Mouse (Mus musculus) urinary bladder, adult 18-20 months (tissue): ENCODE data around the gene Tulp4.
A peak's percentile ranks its signal among the peaks of the same experiment; 100 is the strongest.

ENCODE experiments used
- DNase-seq, 2 experiments: peaks; one replicate each; pipeline ENCODE4 v3.0.0; 2022; ENCODE audit warnings: low spot score in 2 of 2, mixed read lengths in 2 of 2

Tulp4 gene

DNA sequence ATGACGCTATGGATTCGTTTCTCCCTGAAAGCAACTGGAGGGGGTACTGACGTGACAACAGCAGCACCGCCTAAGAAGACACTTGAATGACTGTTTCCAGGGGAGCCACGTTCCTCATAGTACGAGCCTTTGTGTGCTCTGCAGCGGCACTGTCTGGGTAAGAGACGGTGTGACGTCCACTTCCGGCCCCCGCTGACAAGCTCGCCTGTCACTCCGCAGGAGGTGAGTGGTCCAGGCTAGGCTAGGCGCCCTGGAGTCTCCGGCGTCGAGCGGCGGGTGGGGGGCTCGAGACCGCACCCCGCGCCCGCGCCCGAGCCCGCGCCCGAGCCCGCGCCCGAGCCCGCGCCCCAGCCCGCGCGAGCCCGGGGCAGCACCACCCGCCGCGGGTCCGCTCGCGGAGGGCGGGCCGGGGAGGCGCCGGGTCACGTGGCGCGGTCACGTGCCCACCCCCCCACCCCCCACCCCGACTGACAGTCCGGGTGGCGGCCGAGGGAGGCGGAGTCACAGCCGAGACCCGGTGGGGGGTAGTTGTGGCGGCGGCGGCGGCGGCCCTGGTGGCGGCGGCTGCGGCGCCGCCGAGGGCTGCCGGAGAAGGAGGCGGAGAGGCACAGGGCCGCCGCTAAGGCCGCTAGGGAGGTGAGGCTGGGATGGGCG, at the start of gene Tulp4:
Gene Tulp4 (plus strand): TSS at position 77 of the 654 bp plus-strand sequence.
- DNase-seq, result peak; percentile 74 to 78

DNA sequence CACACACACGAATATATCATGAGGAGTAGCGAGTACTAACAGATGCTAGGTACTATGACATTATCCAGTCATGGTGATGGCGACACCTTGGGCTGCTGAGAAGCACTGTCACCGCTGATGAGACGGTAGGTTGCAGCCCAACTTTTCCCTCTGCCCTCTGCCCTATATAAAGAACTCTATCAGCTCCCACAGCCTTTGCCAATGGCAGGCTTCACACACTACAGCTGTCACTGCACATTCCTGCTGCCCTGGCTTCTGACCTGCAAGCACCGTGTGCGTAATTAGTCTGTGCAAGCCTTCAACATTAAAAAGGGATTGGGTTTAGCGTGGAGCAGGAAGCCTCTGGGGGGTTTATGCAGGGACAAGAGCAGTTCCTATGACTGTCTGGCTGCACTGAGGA, 43.4 kb upstream of the Tulp4 start:
- no peak for DNase-seq

DNA sequence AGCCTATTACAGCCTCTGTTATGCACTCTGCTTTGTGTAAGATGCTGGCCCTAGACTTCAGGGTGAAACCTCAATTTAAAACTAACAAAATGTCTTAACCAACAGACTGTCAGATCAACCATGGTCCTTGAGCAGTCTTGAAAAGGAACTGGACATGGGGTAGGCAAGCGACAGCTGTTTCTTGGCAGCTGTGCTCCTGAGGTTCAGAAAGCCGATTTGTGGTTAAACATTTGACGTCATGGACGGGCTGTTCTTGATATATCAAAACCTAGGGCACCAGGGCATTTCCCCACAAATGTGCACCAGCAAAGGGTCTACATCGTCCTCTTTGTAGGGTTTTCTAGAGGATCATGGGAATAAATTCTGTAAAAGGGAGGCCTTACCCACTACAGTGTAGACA, 42.7 kb upstream of the Tulp4 start:
- no peak for DNase-seq

DNA sequence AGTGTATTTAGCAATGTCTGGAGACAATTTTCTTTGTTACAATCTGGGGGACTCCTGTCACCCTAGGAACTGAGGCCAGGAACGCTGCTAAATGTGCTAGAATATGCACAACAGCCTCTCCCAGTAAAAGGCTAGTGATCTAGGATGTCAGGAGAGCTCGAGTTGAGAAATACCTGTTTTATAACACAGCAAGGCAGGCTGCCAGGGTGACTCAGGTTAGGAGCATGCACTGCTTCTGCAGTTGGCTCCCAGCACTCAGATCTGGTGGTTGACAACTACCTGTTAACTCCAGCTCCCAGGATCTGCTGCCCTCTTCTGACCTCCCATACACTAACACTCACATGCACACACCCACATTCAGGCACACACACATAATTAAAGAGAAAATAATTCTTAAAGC, 40.2 kb upstream of the Tulp4 start:
- DNase-seq, result no peak

DNA sequence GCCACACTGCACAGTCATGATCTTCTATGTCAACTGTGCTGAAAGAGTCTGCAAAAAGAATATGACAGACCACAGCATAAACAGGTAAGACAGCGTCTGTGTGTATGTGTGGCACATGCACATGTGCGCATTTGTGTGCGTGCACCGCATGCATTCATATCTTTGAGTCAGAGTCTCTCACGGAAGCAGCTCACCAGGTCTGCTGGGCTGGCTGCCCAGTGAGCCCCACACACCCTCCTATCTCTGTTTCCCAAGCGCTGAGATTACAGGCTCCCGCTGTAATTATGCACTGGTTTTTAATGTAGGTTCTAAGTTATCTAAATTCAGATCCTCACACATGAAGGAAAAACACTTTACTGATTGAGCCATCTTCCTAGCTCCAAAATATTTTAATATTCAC, 38.6 kb upstream of the Tulp4 start:
- DNase-seq, result no peak

DNA sequence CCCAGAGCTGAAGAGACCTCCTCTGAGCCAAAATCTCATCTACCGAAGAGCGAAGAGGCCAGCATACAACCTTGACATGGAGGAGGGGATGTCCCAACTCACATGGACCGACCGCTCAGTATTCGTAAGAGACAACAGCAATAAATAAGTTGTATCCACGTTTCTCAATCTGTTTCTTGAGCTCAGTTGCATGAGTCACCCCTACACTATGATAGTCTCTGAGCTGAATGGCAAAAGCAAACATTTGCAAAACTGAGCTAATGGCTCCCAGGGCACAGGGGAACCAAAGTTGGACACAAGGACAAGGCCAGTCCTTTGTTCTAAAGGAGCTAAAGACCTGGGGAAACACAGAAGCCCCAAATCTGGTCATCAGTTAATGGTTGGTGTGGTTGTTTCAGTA, 36.4 kb upstream of the Tulp4 start:
- no peak for DNase-seq

DNA sequence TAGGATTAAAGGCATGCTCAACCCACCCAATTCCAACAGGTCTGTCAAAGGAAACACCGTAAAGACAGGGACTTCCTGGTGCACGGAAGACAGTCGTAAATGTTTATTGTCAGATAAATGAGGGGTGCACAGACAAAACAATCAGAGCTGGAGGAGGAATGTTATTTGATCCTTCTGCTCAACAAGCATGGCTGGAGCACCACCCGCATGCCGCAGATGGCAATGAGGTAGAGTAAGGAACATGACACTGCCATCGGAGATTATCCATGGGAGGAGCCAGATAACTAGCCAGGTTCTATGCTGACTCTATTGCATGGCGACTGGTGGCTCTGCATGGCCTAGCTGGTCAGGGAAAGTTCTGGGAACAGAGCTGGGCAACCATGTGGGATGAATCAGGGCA, 32.8 kb upstream of the Tulp4 start:
- no peak for DNase-seq

DNA sequence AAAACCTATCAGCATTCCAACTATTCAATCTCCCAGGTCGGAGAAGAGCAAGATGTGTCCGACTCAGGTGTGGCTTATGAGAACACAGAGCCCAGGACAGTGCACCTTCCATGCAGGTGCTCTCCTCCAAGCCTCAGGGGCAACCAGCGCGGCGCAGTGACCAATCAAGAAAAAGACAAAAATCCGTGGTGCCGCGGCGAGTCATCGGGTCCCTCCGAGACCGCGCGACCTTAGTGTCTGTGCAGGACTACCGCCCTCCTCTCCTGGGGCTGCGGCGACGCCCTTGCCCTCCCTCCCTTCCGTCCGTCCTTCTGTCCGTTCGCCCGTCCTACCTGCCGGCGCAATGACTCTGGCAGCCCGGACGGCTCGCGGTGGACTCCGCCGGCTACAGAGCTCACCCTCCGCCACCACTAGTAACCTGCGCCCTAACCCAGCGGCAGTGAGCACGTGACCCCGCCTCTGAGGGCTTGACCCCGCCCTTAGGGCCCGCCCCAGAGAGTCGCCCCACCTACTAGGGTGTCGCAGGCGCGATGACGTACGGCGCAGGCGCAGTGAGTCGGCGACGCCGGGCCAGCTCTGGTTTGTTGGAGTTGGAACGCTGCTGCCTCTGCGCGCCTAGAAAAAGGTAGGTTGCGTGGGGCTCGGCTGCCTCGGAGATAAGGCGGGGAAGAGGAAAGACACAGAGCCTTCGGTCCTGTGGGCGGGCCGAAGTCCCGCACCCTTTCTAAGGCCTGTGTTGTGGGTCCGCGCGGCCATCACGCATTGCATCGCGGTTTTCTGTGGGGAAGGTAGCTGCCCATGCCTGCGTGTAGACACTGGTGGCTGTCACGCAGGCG, 26.7 kb upstream of the Tulp4 start, which contains the start of the genes Serac1 and Gtf2h5:
Gene Serac1 (minus strand): TSS at position 455 of the 836 bp plus-strand sequence.
Gene Gtf2h5 (plus strand): TSS at position 500 of the 836 bp plus-strand sequence.
- peak; percentile 97 to 99 for DNase-seq

DNA sequence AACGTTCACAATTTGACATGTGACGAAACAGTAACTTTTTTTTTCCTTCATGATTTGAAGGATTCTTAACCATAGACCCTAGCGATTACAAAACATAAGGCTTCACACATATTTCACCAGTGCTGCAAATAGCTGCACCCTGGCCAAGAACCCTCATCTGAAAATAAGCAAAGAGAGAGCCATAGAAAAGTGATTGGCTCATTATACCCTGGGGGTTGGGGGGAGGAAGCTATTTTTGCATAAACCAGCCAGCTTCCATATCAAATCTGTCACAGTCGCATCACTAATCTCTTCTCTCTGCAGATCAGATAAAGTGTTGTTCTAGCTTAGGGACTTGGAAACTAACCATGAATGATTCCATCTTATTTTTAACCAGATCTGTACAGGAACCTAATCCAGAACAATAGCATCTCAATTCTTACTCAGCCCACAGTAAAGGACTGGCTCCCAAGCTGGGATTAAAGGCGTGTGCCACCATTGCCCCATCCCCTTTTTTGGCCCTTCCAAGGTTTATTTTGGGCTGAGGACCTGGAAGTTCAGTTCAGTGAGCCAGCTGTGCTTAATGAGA, 22.8 kb upstream of the Tulp4 start:
- no peak for DNase-seq

DNA sequence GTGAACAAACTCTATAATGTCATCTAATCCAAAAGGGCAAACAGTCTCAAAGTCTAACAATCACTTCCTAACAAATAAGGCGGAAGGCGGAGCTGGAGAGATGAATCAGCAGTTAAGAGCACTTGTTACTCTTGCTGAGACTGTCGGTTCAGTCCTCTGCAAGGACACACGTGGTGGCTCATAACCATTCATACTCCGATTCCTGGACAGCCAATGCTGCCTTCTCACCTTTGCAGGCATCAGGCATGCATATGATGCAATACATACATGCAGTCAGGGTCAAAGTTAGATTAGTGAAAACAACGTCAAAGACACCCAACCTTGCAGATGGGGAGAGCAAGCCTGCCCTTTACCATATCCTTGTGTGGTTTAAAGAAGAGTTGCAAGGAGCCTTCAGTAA, 14.6 kb upstream of the Tulp4 start:
- no peak for DNase-seq

DNA sequence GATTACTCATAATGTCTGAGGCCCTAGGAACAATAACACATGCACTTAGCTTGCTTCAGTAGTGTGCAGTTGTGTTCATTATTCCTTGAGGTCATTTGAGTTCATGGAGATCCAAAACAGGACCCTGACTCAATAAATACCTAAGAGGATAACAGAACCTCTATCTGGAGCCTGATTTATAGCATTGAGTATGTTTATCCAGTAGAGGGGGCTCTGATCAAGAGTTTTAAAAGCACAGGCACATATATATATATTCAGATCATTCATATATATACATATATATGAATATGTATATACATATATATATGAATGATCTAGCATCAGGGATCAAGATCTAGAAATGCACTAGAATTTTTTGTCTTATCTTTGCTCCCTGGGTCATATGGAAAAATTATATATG, 10.7 kb upstream of the Tulp4 start:
- DNase-seq, result no peak

DNA sequence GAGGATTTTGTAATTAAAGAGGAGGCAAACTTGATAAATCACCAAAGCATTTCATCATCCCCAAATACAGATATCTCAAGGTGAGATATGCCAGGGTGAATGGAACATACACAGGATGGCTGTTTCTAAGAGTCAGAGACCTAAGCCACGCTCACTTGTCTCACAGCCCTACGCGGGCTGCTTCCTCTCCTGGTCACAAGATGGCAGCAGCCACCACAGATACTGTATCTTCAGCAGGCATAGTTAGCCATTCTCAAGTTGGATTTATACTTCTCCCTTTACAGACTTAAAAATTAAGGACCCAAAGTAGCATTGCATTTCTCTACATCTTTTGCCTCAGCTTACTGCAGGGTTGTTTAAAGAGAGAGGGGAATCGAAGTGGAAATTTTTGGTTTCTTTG, 8.4 kb upstream of the Tulp4 start:
- peak; percentile 24 to 40 for DNase-seq

DNA sequence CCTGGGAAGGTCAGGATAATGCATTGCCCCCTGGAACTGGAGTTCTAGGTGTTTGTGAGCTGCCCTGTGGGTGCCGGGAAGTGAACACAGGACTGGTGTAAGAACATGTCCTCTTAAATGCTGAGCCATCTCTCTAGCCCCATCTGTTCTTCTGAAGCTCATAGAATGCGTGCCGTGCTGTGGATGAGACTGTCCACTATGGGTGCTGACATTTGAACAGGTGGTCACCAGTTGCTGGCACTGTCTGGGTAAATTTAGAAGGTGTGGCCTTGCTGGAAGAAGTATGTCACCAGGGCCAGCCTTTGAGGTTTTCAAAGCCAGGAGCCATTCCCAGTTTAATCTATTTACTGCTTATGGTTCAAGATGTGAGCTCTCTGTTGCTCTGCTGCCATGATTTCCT, 4.0 kb upstream of the Tulp4 start:
- DNase-seq, result no peak

DNA sequence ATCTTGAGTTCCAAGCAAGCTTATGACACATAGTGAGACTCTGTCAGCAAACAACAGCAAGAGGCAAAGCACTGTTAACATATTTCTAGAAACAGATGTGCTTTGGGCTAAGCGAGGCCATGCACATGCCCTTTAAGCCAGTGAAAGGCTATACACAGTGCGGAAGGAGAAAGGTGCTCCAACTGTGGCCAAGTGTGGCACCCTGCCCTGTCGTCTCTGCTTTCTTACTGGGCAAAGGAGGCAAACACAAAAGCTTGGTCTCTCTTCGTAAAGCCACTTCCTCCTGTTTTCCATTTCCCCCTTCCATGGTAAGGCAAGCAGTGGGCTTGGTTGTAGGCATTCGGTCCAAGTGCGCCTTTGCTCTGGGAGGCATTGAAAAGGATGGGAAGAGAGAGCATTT, 2.7 kb upstream of the Tulp4 start:
- DNase-seq, result no peak

DNA sequence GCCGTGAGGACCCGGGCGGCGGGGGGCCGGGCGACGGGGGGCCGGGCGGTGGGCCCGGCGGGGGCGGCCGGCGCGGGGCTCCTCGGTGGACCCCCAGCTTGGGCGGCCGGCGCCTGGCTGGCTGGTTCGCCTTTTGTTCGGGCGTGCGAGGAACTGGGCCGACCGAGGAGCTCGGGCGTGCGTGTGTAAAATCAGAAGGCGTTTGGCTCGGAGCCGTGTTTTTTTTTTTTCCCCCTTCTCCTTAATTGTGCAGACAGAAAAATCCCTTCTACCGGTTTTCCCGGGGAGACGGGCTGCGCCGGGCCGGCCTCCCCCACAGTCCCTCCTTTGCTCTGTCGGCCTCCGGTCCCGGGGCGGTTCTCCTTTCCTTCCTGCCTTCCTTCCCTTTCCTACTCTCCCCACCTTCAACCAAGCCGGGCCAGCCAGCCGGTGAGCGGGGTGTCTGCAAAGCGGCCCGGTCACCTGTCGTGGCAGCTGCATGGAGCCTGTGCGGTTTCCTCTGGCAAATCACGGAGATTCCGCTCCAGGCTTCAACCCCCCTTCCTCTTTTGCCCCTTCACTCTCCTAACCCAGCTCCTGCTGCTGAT, 871 bp downstream of the Tulp4 start:
- DNase-seq, result peak; percentile 36 to 74

DNA sequence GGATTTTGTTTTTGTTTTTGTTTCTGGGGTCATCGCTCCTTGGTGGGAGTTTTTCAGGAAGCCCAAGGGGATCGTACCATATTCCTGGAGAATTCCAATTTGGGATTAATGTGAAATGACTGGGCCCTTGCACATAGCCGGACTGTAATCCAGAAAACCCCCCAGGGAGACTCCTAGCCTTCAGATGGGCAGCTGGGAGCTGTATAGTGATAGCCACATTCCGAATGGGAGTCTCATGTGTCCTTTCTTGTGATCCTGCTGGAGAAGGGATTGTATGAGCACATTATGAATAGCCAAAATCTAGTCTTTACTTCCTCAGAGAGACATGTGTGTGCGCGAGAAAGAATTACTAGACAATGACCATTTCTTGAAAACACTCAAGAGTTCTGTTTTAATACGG, 1.9 kb downstream of the Tulp4 start:
- DNase-seq, result no peak

DNA sequence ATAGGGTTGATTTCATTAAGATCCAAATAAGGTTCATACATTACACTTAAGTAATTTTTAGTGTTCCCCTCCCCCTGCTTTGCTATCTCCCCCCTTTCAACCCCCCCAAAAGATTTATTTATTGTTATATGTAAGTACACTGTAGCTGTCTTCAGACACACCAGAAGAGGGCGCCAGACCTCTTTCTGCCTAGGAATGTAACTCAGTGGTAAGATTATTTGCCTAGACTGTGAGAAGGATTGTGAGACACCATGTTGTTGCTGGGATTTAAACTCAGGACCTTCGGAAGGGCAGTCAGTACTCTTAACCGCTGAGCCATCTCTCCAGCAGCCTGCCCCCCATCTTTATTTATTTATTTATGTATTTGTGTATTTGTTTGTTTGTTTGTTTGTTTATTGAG, 4.7 kb downstream of the Tulp4 start:
- no peak for DNase-seq

DNA sequence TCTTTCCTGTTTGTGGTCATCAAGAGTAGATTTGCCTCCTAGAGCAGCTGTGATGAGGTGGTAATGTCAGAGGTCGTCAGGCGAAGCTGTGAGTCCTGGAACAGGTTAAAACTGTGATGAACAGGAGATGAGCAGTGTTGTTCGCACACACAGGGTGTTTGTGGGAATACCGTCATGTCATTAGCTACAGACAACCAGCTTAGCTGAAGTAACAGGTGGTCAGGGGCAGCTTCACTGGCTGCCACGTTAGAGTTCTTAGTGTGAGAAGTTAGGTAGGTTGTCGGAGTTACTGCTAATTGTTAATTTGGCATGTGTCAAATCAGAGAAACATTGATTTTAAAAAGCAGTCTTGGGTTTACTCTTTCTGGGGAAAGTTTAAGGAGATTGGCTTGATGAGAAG, 7.4 kb downstream of the Tulp4 start:
- DNase-seq, result no peak

DNA sequence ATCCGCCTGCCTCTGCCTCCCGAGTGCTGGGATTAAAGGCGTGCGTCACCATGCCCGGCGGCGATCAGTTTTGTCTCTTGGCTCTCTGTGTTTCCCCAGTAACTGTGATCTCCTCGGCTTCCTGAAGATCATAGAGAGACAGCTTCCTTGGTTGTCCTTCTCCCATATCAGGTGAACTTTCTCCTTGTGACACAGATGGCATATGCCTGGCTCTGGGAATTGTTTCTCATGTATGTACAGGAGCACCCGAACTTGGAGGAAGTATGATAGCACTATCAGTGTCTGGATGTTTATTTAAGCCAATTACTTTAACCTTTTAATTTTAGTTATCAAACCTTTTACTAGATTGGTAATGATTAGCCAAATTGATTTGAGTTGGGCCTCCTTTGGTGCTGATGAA, 8.8 kb downstream of the Tulp4 start:
- no peak for DNase-seq

DNA sequence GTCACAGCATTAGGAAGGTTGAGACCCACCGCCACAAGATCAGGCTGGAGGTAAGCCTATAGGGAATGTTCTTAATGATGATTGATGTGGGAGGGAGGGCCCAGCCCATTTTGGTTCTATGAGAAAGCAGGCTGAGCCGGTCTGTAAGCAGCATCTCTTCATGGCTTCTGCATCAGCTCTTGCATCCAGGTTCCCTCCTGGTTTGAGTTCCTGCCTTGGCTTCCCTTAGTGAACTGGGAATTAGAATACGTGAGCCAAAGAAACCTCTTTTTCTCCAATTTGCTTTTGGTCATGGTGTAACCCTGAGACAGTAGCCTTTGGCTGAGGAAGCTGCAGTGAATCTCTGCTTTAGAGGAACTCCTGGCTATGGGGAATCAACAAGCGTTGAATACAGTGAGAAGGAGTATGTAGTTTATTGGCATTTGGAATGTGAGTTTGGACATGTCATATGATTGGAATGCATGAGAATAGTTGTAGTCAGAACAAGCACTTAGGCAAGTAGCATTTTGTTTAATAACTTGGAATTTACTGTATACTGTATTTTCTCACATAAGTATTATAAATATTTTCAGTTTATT, 11.0 kb downstream of the Tulp4 start:
- DNase-seq, result no peak

DNA sequence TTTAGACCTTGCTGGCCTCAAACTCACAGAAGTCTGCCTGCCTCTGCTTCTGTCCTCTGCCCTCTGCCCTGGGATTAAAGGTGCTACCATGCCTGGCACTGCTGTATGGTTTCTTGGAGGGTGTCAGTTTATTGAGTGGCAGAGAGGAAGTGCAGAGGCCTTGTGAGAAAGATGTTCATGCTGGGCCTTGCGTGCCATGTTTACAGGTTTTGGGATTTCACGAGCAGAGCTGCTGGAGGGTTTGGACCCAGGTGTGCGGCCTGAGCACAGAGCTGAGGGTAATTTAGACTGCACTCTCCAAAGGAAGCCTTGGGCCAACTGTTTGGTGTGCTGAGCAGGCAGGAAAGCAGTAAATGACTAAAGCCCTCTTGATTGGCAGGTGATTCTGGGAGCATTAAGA, 11.7 kb downstream of the Tulp4 start:
- no peak for DNase-seq

DNA sequence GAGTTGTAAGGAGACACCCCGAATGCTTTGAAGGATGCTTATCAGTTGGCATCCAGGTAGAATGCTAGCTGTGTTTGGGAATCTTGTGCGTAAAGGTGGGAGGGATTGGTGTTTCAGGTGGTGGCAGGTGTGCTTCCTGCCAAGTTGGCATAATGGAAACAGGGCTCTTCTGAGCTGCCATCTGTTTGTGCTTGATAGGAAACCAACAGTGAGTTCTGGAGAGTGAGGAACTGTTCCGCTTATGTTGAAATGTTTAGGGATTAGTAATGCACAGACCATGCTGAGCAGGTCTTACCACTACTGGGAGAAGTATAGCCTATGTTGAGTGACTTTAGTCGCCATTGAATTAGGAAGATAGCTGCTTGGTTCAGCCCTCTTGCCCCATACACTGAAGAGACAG, 12.6 kb downstream of the Tulp4 start:
- DNase-seq, result no peak
